Mouse (Mus musculus) heart, adult 2 months (tissue): ENCODE results near the gene Ntng2.

Experiments used
- CTCF ChIP-seq: fragments of 200-600 bp; IDR thresholded peaks from 2 replicates; pipeline ENCODE4 v1.8.1; 2022; ENCODE audit warnings: antibody characterized with exemption, mild to moderate bottlenecking, moderate library complexity
- POLR2A ChIP-seq: fragments of 200-500 bp; IDR thresholded peaks from 2 replicates; pipeline ENCODE4 v1.6.1; 2011; ENCODE audit warnings: mild to moderate bottlenecking, low read depth, low read length, control low read depth; ENCODE audit not compliant: insufficient read depth

DNA sequence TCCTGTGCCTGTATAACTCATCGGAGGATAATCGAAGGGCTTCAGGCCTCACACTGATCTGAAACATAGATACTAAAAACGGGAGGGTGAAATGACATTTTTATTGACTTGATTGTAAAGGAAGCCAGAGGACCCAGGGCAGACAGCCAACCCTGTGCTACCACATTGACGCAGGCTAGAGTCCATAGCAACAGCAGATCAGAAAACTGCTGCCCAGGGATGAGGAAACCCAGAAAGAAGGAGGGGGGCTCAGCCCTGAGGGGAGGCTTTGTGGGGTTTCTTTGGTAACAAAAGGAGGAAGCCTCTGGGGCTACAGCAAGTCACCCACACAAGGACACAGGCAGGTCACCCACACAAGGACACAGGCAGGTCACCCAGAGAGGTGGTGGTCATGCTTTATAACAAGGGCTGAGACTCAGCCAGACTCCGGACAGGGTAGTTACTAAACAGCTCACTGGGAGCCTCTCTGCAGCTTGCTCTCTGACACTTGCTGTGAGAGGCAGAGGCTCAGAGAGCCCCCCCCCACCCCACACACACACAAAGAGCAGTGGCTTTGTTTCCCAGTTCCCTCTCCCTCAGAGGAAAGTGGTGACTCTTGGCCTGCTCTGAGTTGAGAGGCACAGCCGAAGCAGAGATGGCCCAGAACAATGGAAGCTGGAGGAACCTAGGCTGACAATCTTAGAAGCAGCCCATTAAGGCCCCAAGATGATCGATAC, 19.2 kb upstream of the Ntng2 start:
- no peak for TF ChIP-seq CTCF
- no peak for TF ChIP-seq POLR2A
